Mouse (Mus musculus): ENCODE results near the gene Crebrf. TPM values are rescaled to one million over a fixed set of nuclear protein-coding genes. Genes with fewer than 3 reads are reported as not detected.
A peak's percentile ranks its signal among the peaks of the same experiment; 100 is the strongest.

Gene Crebrf
- total and polyA plus RNA-seq, 3 experiments = 5.8 to 8.1 (median 6.8) TPM

- in situ Hi-C loops (cut with MboI; ENCODE audit: low pct_ligation_motif_present, low pct_unique_long_range_greater_than_20kb, low sequenced_read_pairs) = loop anchor here (10.0 kb wide), 1 partner anchor 58 kb away; the partner anchor contains the start of gene Bnip1
- Histone ChIP-seq H3K9ac (ENCODE audit: insufficient read depth, low read depth) (peak overlapping the region; percentile 30; the same call in 1 of the 2 replicates), H3K36me3 (replicated peaks in 1 of 2; ENCODE audit: control insufficient read depth in 1 of 2, insufficient read depth in 1 of 2, low read length in 1 of 2) (no peaks in the 10 kb centered on the region), H3K27ac (ENCODE audit: insufficient read depth, low read depth) (no peak overlapping the region), H3K4me1 (ENCODE audit: control insufficient read depth in 1 of 2, insufficient read depth in 2 of 2) (peaks cover 15 to 53% of the 10 kb centered on the region in 2 experiments), H3K79me2 (replicated peaks; ENCODE audit: control insufficient read depth, extremely low read depth, insufficient read depth, poor library complexity, severe bottlenecking) (peaks cover 10% of the 10 kb centered on the region; the same call in 1 of the 2 replicates), H3K4me3 (replicated peaks in 1 of 3; ENCODE audit: low read depth in 2 of 3, low read length in 2 of 3, poor library complexity in 1 of 3) (no peak overlapping the region), H3K9me3 (replicated peaks; ENCODE audit: low read length) (no peaks in the 10 kb centered on the region), H3K27me3 (replicated peaks) (no peaks in the 10 kb centered on the region), H3K4me2 (ENCODE audit: insufficient read depth, low read depth, poor library complexity, severe bottlenecking) (peak overlapping the region; percentile 71)
- TF ChIP-seq E2F4 (IDR thresholded peaks at IDR 0.05; ENCODE audit: insufficient replicate concordance, low read depth, low read length) (no peak), POLR2AphosphoS2 (IDR thresholded peaks at IDR 0.05; ENCODE audit: low read depth, low read length) (no peak), ELF1 (IDR thresholded peaks at IDR 0.05; ENCODE audit: low read depth, low read length) (no peak), CTCF (conservative IDR thresholded peaks at IDR 0.05 in 1 of 2, IDR thresholded peaks at IDR 0.05 in 1 of 2; ENCODE audit: low read depth in 2 of 2, low read length in 2 of 2) (no peak), NELFE (IDR thresholded peaks at IDR 0.05; ENCODE audit: low read depth, low read length) (no peak), ZC3H11A (IDR thresholded peaks at IDR 0.05; ENCODE audit: low read depth, low read length) (no peak), USF1 (IDR thresholded peaks at IDR 0.05; ENCODE audit: low read depth, low read length) (no peak), MAX (IDR thresholded peaks at IDR 0.05; ENCODE audit: low read length) (no peak), NRF1 (IDR thresholded peaks at IDR 0.05; ENCODE audit: low read depth, low read length) (no peak), USF2 (conservative IDR thresholded peaks at IDR 0.05; ENCODE audit: low read depth, low read length) (no peak), TBP (conservative IDR thresholded peaks at IDR 0.05; ENCODE audit: low read depth, low read length) (no peak), POLR2A (IDR thresholded peaks at IDR 0.05; ENCODE audit: low read depth, low read length) (no peak), MXI1 (IDR thresholded peaks at IDR 0.05; ENCODE audit: low read depth, low read length) (peak; percentile 19; the same call in 1 of the 2 replicates), RCOR1 (conservative IDR thresholded peaks at IDR 0.05; ENCODE audit: low read depth, low read length) (no peak), SMC3 (IDR thresholded peaks at IDR 0.05; ENCODE audit: low read depth, low read length) (no peak), BHLHE40 (IDR thresholded peaks at IDR 0.05; ENCODE audit: low read depth, low read length) (no peak), EP300 (IDR thresholded peaks at IDR 0.05; ENCODE audit: low read length) (no peak), CHD2 (IDR thresholded peaks at IDR 0.05; ENCODE audit: low read length) (no peak), CHD1 (IDR thresholded peaks at IDR 0.05; ENCODE audit: low read depth, low read length) (no peak), UBTF (IDR thresholded peaks at IDR 0.05; ENCODE audit: low read depth, low read length) (no peak), KAT2A (IDR thresholded peaks at IDR 0.05; ENCODE audit: insufficient replicate concordance, low read length) (no peak), JUN (IDR thresholded peaks at IDR 0.05; ENCODE audit: insufficient read depth, low read depth, low read length) (peak; percentile 36; the same call in 1 of the 2 replicates), SIN3A (IDR thresholded peaks at IDR 0.05; ENCODE audit: low read length) (peak; percentile 25; the same call in 1 of the 2 replicates), MAFK (IDR thresholded peaks at IDR 0.05; ENCODE audit: insufficient replicate concordance, low read length) (0 out of 2 replicates have a peak, but pooled peaks have one; percentile 11), ETS1 (conservative IDR thresholded peaks at IDR 0.05; ENCODE audit: low read depth, low read length) (peak; percentile 37; the same call in 1 of the 2 replicates), MEF2A (IDR thresholded peaks at IDR 0.05; ENCODE audit: borderline replicate concordance, low read depth, low read length) (0 out of 2 replicates have a peak, but pooled peaks have one; percentile 22), GABPA (IDR thresholded peaks at IDR 0.05; ENCODE audit: insufficient replicate concordance, low read depth, low read length) (no peak), MAZ (IDR thresholded peaks at IDR 0.05; ENCODE audit: low read depth, low read length) (no peak), ZMIZ1 (IDR thresholded peaks at IDR 0.05; ENCODE audit: low read depth, low read length) (no peak), ZNF384 (IDR thresholded peaks at IDR 0.05; ENCODE audit: low read depth, low read length) (no peak), MYC (IDR thresholded peaks at IDR 0.05; ENCODE audit: low read depth, low read length) (0 out of 2 replicates have a peak, but pooled peaks have one; percentile 9), HCFC1 (IDR thresholded peaks at IDR 0.05; ENCODE audit: low read depth, low read length) (no peak), ZKSCAN1 (IDR thresholded peaks at IDR 0.05; ENCODE audit: borderline replicate concordance, low read depth, low read length) (no peak), TCF12 (IDR thresholded peaks at IDR 0.05; ENCODE audit: low read depth, low read length) (no peak)
- dilution Hi-C loops (cut with MboI; ENCODE audit: extremely low pct_ligation_motif_present, extremely low pct_unique_long_range_greater_than_20kb, low sequenced_read_pairs) = no loop called here
- DNase-seq (ENCODE audit: extremely low read depth) = peak; percentile 26
Measured at GRCm38 (mm10) chr17:26727110-26727755, 11.8 kb downstream of the Crebrf start.

Data from CH12.LX (cell line).